Mouse (Mus musculus): ENCODE data around the gene Dcaf15.

Dcaf15 gene

DNA sequence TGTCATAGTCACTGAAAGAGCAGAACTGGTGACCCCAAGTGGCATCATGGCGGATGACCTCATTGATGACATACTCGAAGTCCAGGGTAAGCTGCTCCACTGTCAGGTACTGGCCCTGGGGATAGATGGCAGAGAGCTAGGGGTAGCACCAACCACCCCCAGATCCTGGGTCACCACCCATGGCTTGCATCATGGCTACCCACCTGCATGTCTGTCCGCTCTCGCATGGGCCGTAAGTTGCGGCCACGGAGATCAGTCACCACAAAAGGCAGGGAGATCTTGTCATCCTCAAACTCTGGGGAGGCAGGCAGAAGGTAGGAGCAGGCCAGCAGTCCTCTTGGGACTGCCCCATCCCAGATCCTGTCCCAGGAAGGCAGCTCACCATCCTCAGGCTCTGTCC, 6.2 kb downstream of the Dcaf15 start:
- DNase-seq: no peak

DNA sequence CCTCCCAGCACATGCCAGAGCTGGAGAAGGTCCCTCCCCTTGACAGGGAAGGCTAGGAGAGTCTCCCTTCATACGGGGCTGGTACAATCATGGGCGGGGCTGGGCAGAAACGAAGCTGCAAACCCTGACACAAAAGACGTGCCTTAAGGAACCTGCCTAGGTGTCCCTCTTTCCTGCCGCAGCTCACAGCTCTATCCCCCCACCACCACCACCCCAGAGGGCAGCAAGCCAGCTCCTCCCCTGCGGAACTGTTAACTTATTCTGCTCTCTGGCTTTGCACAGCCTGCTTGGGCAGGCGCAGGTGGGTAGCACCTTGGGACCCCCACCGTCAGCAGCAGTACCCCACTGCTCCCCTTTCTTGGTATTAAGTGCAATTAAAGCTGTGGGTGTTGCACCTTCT, 8.5 kb downstream of the Dcaf15 start:
- peak; percentile 16 for DNase-seq

GRCm38 (mm10) chr8:84090585-84090984, 14.0 kb downstream of the Dcaf15 start:
- DNase-seq: no peak

GRCm38 (mm10) chr8:84089277-84089676, 15.3 kb downstream of the Dcaf15 start:
- no peak for DNase-seq

DNA sequence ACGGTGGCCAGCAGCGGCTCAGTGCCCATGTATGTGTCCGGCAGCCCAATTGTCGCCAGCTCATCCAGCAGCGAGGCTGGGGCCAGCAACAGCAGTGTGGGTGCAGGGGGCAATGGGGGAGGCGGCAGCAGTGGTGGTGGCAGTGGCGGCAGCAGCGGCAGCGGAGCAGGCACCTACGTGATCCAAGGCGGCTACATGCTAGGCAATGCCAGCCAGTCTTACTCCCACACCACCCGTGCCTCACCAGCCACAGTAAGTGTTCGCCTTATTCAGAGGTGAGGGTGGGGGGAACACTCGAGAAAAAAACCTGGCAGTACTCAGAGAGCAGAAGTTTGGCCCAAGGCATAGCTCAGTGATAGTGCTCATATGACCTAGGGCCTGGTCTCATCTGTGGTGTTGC, 16.7 kb downstream of the Dcaf15 start:
- no peak for DNase-seq

DNA sequence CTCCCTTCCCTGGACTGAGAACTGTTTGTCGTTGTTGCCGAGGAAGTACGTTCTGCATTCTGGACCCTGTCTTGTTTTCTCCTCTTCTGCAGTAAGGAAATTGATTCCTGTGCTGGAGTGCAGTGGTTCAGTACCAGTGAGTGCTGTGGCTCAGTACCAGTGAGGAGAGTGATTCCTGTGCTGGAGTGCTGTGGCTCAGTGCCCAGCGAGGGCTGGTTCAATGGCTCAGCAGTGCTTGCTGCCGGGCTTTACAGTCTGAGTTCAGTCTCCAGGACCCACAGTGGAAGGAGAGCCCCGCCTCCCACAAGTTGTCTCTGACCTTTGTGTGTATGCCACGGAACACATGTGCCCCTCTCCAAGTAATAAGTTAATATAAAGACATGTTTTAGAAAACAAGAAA, 17.4 kb downstream of the Dcaf15 start:
- DNase-seq: no peak

DNA sequence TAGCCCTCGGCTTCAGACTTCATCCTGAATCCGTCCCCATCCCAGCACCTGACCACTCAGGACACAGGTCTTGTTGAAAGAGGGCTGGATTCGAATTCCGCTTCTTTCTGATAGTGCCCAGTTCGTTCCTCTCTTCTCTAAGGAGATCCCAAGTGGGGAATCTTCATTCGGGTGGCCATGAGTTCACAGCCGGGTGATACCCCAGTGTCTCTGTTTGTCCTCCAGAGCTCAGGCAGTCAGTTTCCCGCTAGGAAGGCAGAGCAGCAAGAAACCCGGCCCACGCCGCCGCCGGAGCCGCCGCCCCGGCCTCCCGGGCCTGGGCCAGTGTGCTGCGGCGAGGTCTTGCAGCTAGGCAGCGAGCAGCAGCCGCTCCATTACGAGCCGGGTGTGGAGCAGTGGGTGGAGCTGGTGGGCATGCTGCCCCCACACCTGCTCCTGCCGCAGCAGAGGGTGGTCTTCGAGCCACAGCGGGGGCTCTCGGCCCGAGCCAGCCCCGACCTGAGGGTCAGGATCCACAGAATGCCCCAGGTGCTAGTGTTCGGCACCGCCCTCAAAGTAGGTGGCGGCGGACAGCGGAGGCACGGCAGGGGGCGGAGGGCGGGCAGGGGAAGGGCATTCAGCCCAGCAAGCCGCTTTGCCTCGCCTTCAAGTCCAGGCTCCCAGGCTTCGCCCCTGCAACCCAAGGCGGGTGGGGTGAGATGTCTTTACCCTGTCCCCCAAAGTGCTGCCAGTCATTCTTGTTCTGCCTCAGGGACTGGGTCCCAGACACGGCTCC, 20.0 kb downstream of the Dcaf15 start:
- no peak for DNase-seq

GRCm38 (mm10) chr8:84083829-84084241, 20.7 kb downstream of the Dcaf15 start:
- DNase-seq: no peak

DNA sequence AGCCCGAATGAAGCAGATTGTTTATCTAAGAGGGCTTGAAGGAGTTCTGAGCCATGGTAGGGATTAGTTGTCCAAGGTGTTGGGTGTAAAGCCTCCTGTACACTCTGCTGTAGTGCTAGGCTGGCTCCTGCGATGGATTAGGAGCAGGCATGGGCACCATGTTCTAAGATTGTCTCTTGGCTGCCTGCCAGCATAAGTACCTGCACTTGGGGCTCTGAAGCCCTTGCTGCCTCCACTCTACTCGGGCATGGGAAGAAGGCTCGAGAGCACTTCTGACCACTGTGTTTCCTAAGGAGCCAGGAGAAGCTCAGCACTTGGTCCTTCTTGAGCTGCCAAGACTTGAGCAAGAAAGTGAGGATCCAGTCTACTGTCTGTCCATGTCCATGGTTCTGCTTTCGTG, 25.4 kb downstream of the Dcaf15 start:
- no peak for DNase-seq

DNA sequence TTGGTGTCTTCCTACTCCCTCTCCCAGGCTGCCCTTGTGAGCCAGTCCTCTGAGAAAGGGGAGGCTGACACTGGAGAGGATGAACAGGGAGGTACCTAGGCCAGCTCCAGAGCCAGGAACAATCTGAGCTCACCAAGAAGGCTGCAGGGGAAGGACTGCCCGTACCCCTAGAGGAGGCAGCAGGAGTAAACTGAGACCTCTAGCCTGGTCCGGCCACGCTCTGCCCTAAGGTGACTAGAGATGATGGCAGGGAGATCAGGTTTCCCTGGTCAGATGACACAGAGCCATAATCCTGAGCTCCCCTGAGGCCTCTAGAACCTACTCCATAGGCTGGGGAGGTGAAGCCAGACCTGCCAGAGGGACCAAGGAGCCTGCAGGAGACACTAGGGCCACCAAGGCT, 27.7 kb downstream of the Dcaf15 start:
- no peak for DNase-seq

DNA sequence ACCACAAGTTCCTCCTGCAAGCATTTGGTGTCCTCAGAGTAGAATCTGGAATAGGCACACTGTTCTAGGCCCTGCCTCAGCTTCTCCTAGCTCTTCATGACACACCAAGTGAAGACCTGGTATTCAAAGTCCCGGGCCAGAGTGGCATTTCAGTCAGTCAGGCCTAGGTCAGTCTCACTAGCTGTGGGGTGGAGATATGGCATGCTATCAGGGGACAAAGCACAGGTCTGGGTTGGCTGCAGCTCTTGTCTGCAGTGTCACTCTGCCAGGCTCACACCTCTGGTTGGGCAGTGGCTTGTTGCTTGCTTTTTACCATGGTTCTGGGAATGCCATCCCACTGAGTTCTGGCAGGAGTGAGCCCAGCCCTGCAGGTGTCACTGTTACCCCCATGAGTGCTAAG, 28.2 kb downstream of the Dcaf15 start:
- no peak for DNase-seq

DNA sequence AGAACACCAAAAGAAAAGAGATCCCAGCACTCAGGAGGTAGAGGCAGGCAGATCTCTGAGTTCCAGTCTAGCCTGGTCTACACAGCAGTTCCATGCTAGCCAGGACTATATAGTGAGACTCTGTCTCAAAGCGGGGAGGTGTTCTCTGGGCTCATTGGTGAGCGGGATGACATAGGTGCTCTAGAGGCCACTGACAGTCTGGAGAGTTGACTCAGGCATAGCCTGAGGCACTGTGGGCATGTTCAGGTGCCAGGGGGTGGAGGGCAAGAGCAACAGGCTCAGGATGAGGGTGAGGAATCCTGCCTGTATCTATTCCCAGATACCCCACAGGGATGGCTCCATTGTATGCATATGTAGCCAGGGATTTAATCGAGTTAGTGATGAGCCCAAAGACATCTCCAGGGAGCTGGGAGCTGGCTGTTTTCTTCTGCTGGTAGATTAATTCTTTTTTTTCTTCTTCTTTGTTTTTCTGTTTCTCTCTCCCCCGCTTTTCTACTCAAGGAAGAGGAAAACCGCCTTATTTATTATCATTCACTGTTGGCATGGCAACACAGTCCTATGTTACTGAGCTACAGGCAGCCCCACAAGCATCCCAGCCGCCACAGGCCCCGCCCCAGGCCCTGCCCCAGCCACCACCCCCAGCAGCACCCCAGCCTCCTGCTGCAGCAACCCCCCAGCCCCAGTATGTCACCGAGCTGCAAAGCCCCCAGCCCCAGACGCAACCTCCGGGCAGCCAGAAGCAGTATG, 31.2 kb downstream of the Dcaf15 start:
- no peak for DNase-seq

- no peak for DNase-seq
Measured at GRCm38 (mm10) chr8:84072321-84072720, 32.2 kb downstream of the Dcaf15 start.

- DNase-seq: no peak
Measured at GRCm38 (mm10) chr8:84071921-84072320, 32.6 kb downstream of the Dcaf15 start.

DNA sequence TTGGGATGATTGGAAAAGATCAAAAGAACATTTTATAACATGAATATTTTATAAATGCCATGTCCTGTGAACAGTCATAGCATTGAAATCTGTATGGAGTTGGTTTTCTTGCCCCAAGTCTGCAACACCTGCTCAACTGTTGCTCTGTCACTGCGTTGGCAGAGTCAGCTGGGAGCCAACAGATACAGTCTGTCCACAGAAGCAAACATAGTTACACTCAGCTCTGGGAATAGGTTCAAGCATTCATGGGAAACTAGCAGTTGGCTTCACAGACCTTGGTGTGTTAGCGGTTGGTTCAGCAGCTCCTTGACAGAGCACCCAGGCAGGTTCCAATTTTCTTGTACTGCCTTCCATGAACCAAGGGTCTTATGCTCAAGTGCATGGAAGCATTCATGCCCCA, 33.9 kb downstream of the Dcaf15 start:
- DNase-seq: no peak

GRCm38 (mm10) chr8:84070241-84070640, 34.3 kb downstream of the Dcaf15 start:
- no peak for DNase-seq

DNA sequence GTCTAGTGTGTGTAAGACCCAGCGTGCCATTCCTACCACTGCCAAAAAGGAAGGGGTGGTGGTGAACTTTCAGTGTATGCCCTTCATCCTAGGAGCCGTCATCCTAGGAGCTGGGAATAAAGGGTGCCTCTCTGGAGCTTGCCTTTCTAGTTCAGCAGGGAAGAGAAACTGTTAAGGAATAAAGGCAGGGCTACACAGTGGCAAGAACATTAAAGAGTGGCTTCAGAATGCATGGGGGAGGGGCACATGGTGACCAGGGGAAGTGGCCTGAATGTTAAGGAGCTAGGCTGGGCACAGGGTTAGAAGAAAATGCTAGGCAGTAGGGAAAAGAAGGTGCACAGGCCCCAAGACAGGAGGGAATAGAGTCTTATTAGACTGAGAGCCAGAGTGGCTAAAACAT, 34.8 kb downstream of the Dcaf15 start:
- no peak for DNase-seq

DNA sequence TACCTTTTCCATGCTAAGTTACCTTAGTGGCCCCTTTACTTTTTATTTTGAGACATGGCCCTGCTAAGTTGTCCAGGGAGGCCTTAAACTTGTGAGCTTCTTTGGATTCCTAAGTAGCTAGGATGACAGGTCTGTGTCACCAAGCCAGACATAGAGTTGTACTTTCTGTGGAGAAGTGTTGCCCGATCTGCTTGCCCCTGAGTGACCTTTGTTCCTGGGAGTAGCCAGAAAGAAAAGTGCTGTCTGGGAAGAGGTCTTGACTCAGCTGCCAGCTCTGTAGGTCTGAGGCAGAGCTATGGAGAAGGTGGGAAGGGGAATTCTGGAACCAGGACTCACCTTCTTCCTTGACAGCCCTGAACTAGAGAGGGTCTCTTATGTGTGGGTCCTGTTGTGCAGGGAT, 35.4 kb downstream of the Dcaf15 start:
- DNase-seq: no peak

GRCm38 (mm10) chr8:84068316-84069035, 36.1 kb downstream of the Dcaf15 start:
- no peak for DNase-seq

DNA sequence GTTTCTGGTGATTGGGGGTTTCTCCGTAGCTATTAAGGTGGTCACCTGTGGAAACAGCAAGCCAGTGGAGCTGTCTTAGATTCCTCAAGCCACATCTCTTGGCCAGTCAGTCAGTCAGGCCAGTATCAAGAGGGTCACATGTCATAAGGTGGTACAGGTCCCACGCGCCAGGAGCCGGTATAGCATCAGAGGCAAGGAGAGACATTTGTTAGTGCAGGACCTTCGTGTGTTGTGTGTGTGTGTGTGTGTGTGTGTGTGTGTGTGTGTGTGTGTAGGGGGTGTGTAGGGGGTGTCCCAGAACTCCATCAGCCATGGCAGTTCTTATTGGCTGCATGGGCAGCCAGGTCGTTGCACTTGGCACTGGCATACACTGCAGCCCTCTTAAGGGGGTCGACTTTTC, 36.7 kb downstream of the Dcaf15 start:
- DNase-seq: peak; percentile 41

DNA sequence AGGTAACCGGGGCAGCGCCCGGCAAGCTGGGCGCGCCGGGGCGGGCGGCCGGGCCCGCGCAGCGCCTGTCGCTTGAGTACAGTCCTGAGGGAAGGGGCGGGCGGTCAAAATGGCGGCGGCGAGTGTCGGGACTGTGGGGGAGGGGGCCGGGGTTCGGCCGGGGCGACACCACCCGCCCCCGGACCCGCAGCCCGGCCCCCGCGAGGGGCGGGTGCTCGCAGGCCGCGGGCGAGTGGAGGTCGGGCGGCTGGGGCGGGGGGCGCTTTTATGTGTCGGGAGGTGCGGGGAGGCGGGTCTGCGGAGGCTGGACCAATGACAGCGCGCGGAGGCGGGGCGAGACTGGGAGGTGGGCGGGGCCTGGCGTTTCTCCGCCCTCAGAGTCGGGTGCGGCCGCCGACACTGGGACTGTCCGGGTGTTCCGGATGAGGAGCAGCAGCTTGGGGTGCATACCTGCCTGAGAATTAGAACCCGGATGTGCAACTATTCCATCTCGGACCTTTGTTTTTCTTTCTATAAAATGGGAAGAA, 37.5 kb downstream of the Dcaf15 start:
- peak; percentile 91 for DNase-seq

DNA sequence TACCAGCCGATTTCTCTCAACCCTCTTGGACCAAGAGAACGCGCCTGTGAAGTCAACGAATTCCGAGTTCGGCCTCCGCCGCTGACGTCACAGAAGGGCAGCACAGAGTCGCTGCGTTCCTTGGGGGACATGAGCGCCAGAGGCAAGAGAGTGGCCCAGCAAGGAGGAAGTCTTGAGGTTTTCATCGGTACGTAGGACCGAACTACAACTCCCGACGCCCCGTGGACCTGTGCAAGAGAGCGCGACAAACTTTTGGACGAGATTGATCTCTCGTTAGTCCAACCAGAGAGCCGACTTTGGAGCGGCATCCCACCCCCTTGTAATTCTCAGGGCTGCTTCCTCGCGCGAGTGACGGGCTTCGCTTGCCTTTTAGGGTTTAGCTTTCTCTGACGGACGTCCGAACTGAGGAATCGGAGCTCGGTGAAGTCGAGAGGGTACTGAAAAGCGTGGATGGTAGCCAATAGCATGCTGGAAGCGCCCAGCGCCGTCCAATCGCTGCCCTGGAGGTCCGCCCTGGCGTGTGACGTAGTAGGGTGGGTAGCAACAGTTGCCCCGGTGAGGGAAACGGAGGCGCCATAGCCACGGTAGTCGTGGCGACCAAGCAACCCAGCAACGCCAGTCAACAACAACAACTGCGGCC, 38.2 kb downstream of the Dcaf15 start, which contains the start of gene Rfx1:
Gene Rfx1, plus strand, starts transcription at position 544 of the 640 bp plus-strand sequence.
- DNase-seq: peak; percentile 100

All from cerebellum, adult 11-12 months (tissue).